Mouse (Mus musculus): ENCODE measurements around the gene Gm8947. TPM values are rescaled to one million over a fixed set of nuclear protein-coding genes. Genes with fewer than 3 reads are reported as not detected.

Gm8947 gene
- polyA plus RNA-seq, 1 experiment from 2014 or later: not detected

- 72% methylated on average over 1 of the region's 1 CpGs for WGBS
- no peaks in the 10 kb centered on the region for H3K9me3 ChIP-seq
- H3K4me1 ChIP-seq (replicated peaks): no peaks in the 10 kb centered on the region
- ATAC-seq (ENCODE audit: insufficient number of reproducible peaks, insufficient read depth, low FRiP score, low TSS enrichment, low read depth): no peak
- H3K4me2 ChIP-seq: no peak overlapping the region
- no peak overlapping the region for H3K27ac ChIP-seq
- H3K36me3 ChIP-seq: no peaks in the 10 kb centered on the region
- H3K9ac ChIP-seq (replicated peaks): no peak overlapping the region
- no peak overlapping the region for H3K4me3 ChIP-seq (replicated peaks)
- H3K27me3 ChIP-seq: no peaks in the 10 kb centered on the region
Observed at GRCm38 (mm10) chr1:151228320-151228989, 36.3 kb downstream of the Gm8947 start.

DNA sequence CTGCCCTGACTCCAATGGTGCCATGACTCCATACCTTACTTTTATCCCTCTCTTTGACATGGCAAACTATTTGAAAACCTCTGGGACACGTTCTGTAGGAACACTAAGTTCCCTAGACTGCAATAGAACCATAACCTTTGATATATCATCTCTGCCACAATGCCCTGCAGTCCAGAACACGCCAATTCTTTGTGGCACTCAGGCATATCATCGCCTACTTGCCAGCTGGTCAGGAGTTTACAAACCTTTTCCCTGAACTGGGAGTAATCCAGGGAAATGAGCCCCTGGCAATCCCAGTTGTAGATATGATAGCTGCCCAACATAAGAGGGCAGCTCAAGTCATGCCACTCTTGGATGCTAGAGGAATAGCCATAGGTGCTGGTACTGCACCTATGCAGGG lies 40.2 kb downstream of the Gm8947 start:
- 85% methylated on average over 3 of the region's 3 CpGs for WGBS
- Histone ChIP-seq H3K4me3 (replicated peaks) (no peak overlapping the region), H3K9ac (replicated peaks) (no peak overlapping the region), H3K4me2 (no peak overlapping the region), H3K36me3 (no peaks in the 10 kb centered on the region), H3K9me3 (no peaks in the 10 kb centered on the region), H3K27ac (no peak overlapping the region), H3K27me3 (no peaks in the 10 kb centered on the region), H3K4me1 (replicated peaks) (peaks cover 6% of the 10 kb centered on the region; the same call in 1 of the 2 replicates)
- ATAC-seq (ENCODE audit: insufficient number of reproducible peaks, insufficient read depth, low FRiP score, low TSS enrichment, low read depth): no peak

DNA sequence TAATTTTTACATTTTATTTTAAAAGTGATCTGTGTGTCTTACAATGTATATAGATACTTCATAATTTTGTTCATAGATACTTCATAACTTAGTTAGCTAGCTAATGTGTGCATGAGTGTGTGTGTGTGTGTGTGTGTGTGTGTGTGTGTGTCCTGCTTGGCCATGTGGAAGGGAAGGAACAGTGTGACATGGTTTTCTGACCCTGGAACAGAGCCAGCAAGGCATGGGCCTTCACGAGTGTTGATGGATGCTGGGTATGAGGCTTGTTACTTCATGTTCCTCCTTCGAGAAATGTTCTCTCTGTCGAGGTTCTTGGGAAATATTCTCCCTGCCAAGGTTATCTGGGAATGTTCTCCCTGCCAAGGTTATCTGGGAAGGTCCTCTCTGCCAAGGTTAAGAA lies 41.6 kb downstream of the Gm8947 start:
- WGBS: 84% methylated on average over 3 of the region's 3 CpGs
- H3K9me3 ChIP-seq: no peaks in the 10 kb centered on the region
- peaks cover 17% of the 10 kb centered on the region; the same call in 1 of the 2 replicates for H3K4me1 ChIP-seq (replicated peaks)
- no peak for ATAC-seq (ENCODE audit: insufficient number of reproducible peaks, insufficient read depth, low FRiP score, low TSS enrichment, low read depth)
- H3K4me2 ChIP-seq: no peak overlapping the region
- H3K36me3 ChIP-seq: no peaks in the 10 kb centered on the region
- H3K27me3 ChIP-seq: no peaks in the 10 kb centered on the region
- no peak overlapping the region for H3K27ac ChIP-seq
- no peak overlapping the region for H3K9ac ChIP-seq (replicated peaks)
- H3K4me3 ChIP-seq (replicated peaks): no peak overlapping the region

GRCm38 (mm10) chr1:151235574-151235973 lies 43.4 kb downstream of the Gm8947 start:
- H3K27me3 ChIP-seq: no peaks in the 10 kb centered on the region
- peaks cover 2% of the 10 kb centered on the region; the same call in 1 of the 2 replicates for H3K9me3 ChIP-seq
- H3K9ac ChIP-seq (replicated peaks): no peak overlapping the region
- H3K36me3 ChIP-seq: no peaks in the 10 kb centered on the region
- H3K27ac ChIP-seq: no peak overlapping the region
- no peak overlapping the region for H3K4me3 ChIP-seq (replicated peaks)
- WGBS: 70% methylated on average over 2 of the region's 2 CpGs
- peaks cover 17% of the 10 kb centered on the region; the same call in 1 of the 2 replicates for H3K4me1 ChIP-seq (replicated peaks)
- no peak overlapping the region for H3K4me2 ChIP-seq
- no peak for ATAC-seq (ENCODE audit: insufficient number of reproducible peaks, insufficient read depth, low FRiP score, low TSS enrichment, low read depth)

GRCm38 (mm10) chr1:151236141-151236930 lies 44.2 kb downstream of the Gm8947 start:
- ATAC-seq (ENCODE audit: insufficient number of reproducible peaks, insufficient read depth, low FRiP score, low TSS enrichment, low read depth): no peak
- Histone ChIP-seq H3K27ac (no peak overlapping the region), H3K36me3 (no peaks in the 10 kb centered on the region), H3K9me3 (peaks cover 4% of the 10 kb centered on the region; the same call in 1 of the 2 replicates), H3K4me2 (no peak overlapping the region), H3K4me1 (replicated peaks) (peaks cover 17% of the 10 kb centered on the region; the same call in 1 of the 2 replicates), H3K27me3 (no peaks in the 10 kb centered on the region), H3K9ac (replicated peaks) (no peak overlapping the region), H3K4me3 (replicated peaks) (no peak overlapping the region)
- WGBS: 73% methylated on average over 13 of the region's 13 CpGs

- WGBS: 16% methylated on average over 3 of the region's 3 CpGs
- no peak overlapping the region for H3K27ac ChIP-seq
- H3K27me3 ChIP-seq: no peaks in the 10 kb centered on the region
- no peaks in the 10 kb centered on the region for H3K36me3 ChIP-seq
- H3K9ac ChIP-seq (replicated peaks): no peak overlapping the region
- no peak overlapping the region for H3K4me3 ChIP-seq (replicated peaks)
- no peak overlapping the region for H3K4me2 ChIP-seq
- no peak for ATAC-seq (ENCODE audit: insufficient number of reproducible peaks, insufficient read depth, low FRiP score, low TSS enrichment, low read depth)
- H3K9me3 ChIP-seq: peaks cover 4% of the 10 kb centered on the region; the same call in 1 of the 2 replicates
- H3K4me1 ChIP-seq (replicated peaks): peaks cover 17% of the 10 kb centered on the region; the same call in 1 of the 2 replicates
Observed at GRCm38 (mm10) chr1:151237780-151238179, 45.6 kb downstream of the Gm8947 start.

- 90% methylated on average over 4 of the region's 4 CpGs for WGBS
- H3K36me3 ChIP-seq: no peaks in the 10 kb centered on the region
- ATAC-seq (ENCODE audit: insufficient number of reproducible peaks, insufficient read depth, low FRiP score, low TSS enrichment, low read depth): no peak
- no peak overlapping the region for H3K27ac ChIP-seq
- H3K4me2 ChIP-seq: no peak overlapping the region
- no peak overlapping the region for H3K4me3 ChIP-seq (replicated peaks)
- peaks cover 3% of the 10 kb centered on the region; the same call in 1 of the 2 replicates for H3K4me1 ChIP-seq (replicated peaks)
- H3K9ac ChIP-seq (replicated peaks): no peak overlapping the region
- H3K9me3 ChIP-seq: peaks cover 4% of the 10 kb centered on the region; the same call in 1 of the 2 replicates
- no peaks in the 10 kb centered on the region for H3K27me3 ChIP-seq
Observed at GRCm38 (mm10) chr1:151243332-151243731, 51.2 kb downstream of the Gm8947 start.

Other genes starting within 250 kb of the Gm8947 start
- gene Hmcn1, start 198.9 kb upstream of the Gm8947 start, polyA plus RNA-seq (2016; fragmentation: Nextera tagmentation; extraction: Ambion mirVana): 23.8 and 25.6 TPM in 2 replicates
- 0.92 and 1.3 TPM in 2 replicates for gene Gm47985, start 9.8 kb upstream of the Gm8947 start, polyA plus RNA-seq (2016; fragmentation: Nextera tagmentation; extraction: Ambion mirVana)
- gene Gm47995, start 6.1 kb downstream of the Gm8947 start, polyA plus RNA-seq (2016; fragmentation: Nextera tagmentation; extraction: Ambion mirVana): not detected in 2 replicates
- gene 3110040M04Rik, start 11.7 kb downstream of the Gm8947 start, polyA plus RNA-seq (2016; fragmentation: Nextera tagmentation; extraction: Ambion mirVana): not detected in 2 replicates
- not detected in 2 replicates for gene Gm47996, start 17.8 kb downstream of the Gm8947 start, polyA plus RNA-seq (2016; fragmentation: Nextera tagmentation; extraction: Ambion mirVana)
- gene Ivns1abp, start 152.1 kb downstream of the Gm8947 start, polyA plus RNA-seq (2016; fragmentation: Nextera tagmentation; extraction: Ambion mirVana): 352 and 354 TPM in 2 replicates
- gene Swt1, start 236.1 kb downstream of the Gm8947 start, polyA plus RNA-seq (2016; fragmentation: Nextera tagmentation; extraction: Ambion mirVana): 29.7 and 30.7 TPM in 2 replicates
- 53.4 and 60.3 TPM in 2 replicates for gene Trmt1l, start 236.2 kb downstream of the Gm8947 start, polyA plus RNA-seq (2016; fragmentation: Nextera tagmentation; extraction: Ambion mirVana)

Measured in limb, embryonic 12.5 days (tissue).